Mouse (Mus musculus) thymus, postnatal 4 days (tissue): Measurements from ENCODE around the gene Tex11.

Source experiments
- DNase-seq: peaks from one replicate; pipeline ENCODE4 v3.0.0; 2021

The Tex11 gene

DNA sequence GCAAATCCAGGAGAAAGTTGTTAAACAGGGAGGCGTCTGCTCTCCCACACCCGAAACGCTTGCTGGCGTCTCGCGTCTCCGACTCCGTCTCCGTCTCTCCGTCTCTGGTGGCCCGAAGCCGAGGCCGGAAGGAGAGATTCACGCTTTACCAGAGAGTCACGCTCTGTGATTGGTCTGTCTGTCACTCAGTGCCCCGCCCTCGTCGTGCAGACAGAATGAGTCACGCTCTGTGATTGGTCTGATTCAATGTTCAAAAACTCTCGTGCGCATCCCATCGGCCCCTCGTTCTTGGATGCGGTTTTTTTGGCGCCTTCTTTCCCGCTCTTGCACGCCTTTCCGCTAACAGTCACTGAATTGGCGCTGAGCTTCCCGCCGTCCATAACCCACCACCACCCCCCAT, at the start of gene Tex11:
Gene Tex11 (minus strand): TSS at position 127 of the 400 bp plus-strand sequence.
- DNase-seq = no peak

DNA sequence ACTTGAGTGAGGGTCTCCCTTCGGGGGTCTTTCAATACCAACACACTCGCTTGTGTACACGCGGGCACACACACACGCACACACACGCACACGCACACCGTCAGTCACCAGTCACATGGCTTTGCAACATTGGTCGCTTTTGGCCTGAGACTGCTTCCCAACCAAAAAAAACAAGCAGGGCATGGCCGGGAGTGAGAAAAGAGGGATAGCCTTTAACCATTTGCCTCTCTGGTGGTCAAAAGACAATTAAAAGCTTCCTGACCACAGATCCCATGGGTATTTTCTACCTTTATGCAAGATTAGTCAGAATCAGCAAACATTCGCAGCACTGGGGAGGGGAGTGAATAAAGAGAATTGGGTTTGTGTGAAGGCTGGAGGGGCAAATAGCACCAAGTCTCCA, 26.5 kb upstream of the Tex11 start, which contains the start of gene Slc7a3:
Gene Slc7a3 (minus strand): TSS at position 101 of the 400 bp plus-strand sequence.
- DNase-seq = no peak

DNA sequence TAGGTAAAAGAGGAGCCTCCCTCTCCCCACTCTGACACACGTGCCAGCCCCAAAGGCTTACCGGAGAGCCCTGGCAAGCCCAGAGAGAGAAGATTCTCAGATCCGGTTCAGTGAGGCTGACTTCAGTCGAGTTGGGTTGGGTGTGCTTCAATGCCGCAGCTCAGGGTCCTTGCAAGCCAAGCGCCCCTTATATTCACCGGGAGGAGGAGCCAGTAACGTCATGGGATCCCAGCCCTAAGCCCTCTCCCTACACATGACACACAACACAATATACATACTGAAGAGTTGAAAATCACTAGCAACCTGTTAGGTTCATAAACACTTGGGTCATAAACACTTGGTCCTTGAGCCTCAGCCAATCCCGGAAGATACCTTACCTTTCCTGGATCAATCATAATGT, 25.7 kb upstream of the Tex11 start:
- DNase-seq = peak; percentile 8

DNA sequence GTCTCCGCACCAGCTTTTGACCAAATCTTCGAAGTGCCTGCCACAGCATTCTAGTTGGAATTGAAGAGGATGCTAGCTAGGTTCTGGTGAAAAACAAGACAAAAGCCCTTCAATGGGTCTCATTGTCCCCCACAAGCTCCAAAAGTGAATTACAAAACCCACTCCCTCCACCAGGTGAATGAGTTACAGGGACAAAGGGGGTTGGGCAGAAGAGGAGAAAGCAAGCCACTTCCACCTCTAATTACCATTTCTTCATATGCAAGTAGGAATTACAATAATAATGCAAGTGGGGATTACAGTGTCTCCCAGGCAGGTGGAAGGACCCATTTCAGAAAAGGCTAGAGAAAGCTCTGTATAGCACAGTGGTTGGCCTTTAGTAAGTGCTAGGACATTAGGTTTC, 24.7 kb upstream of the Tex11 start:
- DNase-seq = no peak

DNA sequence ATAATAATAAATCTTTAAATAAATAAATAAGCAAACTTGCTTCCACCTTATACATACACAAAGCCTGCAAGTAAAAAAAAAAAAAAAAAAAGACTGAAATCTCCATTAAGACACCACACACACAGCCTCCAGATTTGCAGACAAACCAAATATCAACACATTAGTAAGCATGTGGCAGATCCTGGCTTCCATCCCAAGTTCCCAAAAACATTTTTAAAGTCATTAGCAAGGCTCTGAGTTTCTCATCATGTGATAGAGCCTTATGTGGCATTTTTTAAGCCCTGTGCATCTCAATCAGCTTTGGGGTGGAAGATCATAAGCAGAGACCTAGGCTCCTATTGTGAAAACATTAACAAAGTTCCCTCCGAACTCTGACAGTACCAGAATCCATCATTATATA, 5.8 kb upstream of the Tex11 start:
- no peak for DNase-seq

DNA sequence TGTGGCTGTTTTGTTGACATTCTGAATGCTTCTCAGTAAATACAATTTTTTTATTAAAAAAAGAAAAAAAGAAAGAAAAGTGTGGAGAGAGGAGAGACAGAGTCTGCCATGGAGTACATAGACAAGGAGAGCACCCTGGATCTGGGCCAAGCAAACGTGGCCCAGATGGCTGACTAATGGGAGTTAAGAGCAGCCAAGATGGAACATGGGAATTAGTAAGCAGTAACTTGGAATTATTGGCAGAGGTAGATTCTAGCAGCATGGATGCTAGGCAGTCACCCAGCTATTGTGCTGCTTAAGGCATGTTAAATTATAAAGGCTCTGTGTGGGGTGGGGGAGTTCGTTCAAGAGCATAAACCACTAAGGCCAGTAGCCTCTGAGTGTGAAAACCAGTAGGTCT, 4.0 kb upstream of the Tex11 start:
- no peak for DNase-seq

DNA sequence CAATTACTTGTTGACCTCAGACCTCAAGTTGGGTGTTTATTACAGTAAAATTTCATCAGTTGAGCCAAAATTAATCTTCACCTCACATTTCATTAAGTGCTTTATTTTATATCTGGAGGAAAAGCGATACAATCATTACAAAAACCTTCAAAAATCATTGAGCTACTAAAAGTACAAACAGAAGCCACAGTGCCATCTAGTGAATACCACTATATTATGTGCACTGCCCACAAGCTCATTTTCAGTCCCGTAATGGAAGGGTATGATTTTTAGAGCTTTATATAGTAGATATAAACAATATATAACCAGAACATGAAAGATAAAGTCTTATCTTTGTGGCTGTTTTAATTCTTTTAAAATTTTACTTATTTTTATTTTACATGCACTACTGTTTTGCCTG, 115.8 kb downstream of the Tex11 start:
- no peak for DNase-seq

DNA sequence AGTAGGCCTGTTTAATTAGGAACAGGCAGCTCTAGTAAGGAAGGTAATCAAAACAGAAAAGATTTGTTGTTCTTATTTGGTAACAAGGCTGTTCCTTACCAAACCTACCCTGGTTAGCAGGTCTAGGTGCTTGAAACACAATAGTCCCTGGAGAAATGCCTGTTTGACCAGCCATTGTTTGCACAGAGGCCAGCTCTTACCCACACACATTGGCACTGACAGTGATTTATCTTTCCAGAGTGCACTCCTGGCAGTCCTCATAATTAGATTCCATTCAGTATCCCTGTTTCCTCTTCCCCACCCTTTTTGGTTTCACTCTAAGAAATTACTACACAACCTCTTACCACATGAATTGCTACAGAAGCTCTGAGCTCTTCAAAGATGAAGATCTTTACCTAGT, 220.3 kb downstream of the Tex11 start:
- no peak for DNase-seq

DNA sequence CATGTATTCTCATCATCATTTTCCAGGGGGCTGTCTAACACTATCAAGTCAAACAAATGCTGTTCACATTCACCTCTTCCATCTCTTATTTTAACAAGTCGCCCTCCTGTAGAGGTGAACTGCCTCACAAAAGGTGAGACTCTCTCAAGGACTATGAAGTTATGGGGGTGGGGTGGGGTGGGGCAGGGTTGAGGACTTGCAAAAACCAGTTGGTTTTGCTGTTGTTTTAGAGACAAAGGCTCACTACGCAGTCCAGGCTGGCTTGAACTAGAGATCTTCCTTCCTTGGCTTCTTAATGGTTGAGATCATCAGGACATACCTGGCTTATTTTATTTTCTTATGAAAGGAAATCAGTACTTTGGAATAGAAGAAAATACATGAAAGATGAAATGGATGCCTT, 226.7 kb downstream of the Tex11 start:
- DNase-seq = no peak

DNA sequence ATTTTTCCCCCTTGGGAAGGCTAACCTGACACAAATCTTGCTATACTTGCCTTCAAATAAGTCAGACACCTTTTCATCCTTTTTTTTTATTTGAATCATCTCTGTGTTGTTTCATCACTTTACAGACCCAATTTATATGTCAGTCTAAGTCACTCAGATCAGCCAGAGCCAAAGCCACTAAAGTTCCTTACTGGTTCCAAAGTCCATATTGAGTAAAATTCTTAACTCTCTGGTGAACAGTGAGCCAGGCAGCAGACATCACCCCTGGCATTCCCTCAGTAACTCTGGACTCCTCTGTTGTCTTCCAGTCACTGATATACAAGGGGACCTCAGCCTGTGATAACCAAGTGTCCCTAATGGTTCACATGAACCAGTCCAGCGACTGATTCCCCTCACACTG, 233.9 kb downstream of the Tex11 start:
- DNase-seq = no peak

DNA sequence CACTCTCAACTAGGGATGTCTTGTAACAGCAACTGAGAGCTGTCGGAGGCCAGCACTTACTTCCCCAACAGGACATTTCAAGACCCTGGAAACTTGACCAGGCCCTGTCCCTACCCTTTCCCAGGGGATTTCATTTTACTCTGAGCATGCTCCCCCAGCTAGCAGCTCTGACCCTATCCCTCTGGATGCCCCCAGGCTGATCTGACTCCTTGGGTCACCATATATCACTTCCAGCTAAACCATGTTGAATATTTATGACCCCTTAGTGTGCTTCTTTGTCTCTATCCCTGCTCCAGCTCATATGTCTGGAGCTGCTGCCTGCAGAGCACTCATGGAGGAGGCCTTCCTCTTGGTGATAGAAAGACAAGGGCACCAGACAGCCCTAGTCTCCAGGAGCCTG, 238.3 kb downstream of the Tex11 start:
- DNase-seq = no peak

DNA sequence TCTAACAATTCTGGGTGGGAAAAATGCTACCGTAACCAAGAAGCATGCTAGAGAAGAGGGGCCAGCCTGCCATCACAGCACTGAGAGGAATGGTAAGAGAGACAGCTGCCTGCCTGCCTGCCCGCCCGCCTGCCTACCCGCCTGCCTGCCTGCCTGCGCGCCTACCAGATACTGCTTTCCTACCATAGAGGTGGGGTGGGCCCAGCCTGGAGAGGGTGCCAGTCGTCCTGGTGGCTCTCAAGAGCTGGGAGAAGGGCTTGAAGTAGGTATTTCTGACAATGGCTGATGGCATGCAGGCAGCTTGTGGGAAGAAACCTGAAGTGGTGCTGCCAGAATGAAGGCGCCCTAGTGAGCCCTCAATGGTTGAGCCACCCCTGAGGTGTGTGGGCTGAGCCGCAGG, 240.8 kb downstream of the Tex11 start:
- no peak for DNase-seq

DNA sequence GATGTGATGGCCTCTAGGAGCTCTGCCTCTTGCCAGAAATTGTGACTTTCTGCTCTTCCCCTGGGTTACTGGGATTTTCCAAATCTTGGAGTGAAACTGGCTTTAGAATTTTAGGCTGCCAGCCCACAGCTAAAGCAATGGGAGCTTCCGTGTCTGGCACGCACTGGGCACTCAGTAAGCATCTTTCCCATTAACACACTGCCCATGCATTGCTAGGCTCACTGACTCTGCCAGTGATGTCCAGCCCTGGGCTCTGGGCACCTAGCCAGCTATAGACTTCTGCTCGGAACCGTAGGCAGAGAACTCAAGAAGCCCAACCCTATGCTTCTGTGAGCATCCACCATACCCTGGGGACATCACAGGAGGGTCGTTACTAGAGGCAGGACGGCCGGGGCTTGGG, 243.7 kb downstream of the Tex11 start:
- no peak for DNase-seq

DNA sequence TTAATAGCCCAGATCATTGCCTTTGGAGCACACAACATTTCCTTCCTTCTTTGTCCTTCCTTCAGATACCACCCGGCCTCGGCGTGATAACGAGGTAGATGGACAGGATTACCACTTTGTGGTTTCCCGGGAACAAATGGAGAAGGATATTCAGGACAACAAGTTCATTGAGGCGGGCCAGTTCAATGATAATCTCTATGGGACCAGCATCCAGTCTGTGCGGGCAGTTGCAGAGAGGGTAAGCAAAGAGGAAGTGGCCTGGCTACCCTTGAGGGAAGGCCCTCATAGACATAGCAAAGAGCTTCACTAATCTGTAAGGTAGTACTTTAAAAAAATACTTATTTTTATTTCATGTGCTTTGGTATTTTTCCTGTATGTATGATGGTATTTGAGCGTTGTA, 245.3 kb downstream of the Tex11 start:
- DNase-seq = no peak

DNA sequence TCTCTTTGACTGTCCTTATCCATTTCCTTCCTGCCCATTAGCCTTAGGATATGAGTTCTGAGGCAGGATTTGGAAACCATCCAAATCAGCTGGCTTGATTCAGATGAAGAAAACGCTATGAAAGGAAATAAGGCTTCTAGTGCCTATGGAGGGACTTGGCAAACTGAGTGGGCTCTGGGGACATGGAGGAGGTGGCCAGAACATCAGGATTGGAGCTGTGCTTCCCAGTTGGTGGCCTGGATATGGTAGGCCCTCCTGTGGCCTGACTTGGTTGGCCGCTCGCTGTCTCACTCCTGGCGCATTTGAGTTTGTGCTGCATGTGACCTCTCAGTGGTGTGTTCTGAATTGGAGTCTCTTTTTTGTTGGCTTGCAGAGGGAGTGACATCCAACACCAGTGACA, 248.3 kb downstream of the Tex11 start:
- no peak for DNase-seq

DNA sequence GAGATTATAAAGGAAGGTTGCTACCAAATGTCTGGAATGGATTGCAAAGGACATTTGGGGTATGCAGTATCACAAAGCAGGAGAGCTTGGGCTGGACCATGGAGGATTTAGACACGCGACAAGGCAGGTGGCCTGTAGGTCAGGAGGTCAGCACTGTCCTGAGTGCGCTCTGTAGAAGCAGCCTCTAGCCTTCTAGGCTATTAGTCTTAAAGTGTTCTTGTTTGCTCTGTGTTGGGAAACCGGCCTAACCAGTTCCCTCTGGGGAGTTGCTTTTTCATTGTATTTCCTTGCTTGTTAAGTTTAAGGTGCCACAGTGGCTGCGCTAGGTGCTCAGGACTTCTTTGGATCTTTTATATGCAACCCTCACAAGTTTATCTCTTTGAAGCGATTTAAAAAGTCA, 257.4 kb downstream of the Tex11 start:
- DNase-seq = no peak

DNA sequence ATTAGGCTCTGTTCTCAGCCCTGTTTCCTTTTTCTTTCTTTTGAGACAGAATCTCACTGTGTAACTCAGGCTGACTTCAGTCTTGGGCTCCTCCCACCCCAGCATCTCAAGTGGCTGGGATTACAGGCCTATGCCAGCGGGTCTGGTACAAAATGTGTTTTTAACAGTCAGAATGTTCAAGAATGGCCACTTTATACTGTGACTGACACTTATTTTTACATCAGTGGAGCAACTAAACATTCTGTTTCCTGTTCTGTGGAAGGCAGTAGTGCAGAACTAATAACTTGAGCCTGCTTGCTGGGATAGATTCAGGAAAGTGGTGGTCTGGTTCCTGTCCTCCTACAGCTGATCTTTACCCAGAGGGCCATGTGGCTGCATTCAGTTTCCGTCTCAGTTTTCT, 258.8 kb downstream of the Tex11 start:
- no peak for DNase-seq

DNA sequence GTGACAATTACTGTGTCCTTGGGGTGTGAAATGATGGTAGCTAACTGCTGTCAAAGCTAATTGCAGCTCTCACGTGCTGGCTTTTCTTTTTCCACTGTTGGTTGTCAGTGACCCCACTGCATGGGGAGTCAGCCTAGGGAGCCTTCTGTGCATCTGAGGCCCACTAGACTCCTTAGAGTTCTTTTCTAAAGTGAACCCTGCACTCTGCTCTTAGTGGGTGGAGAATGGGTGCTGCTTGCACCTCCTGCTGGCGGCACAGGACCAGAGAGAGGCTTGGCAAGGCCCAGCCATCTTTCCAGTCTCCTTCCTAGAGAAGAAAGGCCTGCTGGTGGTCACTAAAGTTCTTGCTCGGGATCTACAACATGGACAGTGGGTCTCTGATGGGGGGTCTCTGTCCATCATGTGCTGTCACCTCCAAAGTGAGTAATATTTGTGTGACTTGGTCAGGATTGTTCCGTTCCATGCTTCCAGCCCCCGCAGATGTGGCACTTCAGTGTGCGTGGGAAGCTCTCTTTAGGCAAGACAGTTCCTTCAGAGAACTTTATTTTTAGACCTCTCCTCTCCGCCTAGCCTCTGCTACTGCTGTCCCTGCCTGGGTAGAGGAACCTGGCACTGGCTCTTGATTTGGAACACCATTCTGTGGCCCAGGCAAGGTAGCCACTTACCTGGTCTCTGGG, 261.5 kb downstream of the Tex11 start:
- DNase-seq = no peak

DNA sequence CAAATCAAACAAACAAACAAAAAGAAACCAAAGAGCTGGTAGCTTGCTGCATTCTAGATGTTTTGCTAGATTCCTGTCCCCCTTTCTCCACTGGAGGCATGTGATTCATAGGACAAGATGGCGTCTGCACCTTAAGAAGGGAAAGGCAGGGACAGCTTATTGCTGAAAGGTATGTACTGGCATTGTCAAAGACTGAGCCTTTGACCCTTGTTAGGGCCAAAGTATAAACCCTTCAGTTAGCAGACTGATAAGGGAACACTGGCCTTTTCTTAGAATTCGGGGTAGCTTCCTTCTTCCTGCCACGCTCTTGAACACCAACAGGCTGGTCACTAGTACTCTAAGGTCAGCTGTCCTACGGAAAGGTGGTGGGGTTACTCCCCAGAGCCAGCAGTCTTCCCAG, 262.1 kb downstream of the Tex11 start:
- DNase-seq = no peak

DNA sequence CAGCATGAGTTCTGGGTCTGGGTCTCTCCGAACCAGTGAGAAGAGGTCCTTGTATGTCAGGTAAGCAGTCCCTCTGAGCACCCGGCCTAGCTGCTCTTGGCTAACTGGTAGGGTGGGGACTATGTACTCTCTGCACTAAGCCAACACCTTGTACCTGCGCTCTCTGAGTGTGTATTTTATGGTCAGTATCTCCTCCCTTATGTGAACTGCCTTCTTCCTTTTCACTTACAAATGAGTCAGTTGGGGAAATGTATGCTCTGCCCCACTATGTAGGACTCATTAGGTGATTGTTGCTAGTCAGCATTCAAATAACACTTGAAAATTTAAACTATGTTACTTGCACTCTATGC, 262.8 kb downstream of the Tex11 start:
- no peak for DNase-seq

DNA sequence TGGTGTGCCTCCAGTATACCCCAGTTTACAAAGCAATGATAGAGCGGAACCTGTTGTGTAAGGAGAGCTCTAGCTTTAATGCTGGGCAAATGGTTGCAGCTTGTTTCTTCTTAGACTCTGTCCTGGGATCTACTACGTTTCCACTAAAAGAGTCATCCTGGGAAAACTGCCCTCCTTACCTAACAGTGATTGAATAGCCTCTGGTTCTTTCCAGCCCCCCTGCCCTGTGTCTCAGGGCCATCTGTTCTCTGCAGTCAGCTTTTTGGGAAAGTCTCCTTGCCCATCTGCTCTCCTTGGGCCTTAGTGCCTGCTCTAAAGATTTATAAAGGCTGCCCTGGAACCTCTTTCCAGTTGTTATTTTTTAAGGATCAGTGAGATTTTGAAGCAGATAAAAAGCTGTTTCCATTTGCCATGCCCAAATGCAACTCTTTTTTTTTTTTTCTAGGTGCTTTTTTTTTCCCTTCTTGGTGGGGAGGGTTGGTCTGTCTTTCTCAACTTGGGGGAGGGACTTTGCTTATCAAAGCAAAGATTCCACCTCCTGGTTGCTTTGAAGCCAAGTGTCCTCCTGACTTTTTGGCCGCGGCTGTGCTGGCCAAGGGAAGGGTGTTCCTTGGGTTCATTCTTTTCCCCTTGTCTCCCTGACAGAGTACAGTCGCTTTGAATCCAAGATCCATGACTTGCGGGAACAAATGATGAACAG, 263.3 kb downstream of the Tex11 start:
- no peak for DNase-seq

DNA sequence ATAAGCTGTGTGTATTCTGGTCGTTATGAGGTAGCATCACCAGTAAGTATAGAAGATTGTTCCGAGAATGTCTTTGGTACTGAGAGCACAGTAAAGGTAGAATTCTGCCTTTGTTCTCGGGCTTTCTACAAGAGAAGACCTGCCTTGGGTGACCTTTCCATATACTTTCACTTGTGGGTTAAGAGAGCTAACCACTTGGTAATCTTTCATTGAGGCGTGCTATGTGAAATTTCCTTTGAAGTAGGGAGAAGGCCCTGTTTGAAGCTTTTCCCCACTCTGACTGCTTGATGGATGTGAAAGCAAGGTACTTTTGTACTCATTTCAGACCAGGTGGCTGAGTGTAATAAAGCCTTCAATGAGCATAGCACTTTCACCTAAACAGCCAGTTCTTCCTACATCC, 270.1 kb downstream of the Tex11 start:
- no peak for DNase-seq
